Mouse (Mus musculus) testis, adult 2 months (tissue): ENCODE measurements around the gene Erc2.

Source experiments
- CTCF ChIP-seq: fragments of 200-500 bp; IDR thresholded peaks from 2 replicates; pipeline ENCODE4 v1.5.1; 2012; ENCODE audit warnings: low read depth, mild to moderate bottlenecking, inconsistent platforms, low read length, moderate library complexity; ENCODE audit not compliant: control insufficient read depth, insufficient read depth, insufficient replicate concordance
- POLR2A ChIP-seq: fragments of 200-500 bp; IDR thresholded peaks from 2 replicates; pipeline ENCODE4 v1.6.1; 2012; ENCODE audit warnings: low read depth, mild to moderate bottlenecking, inconsistent platforms, low read length, moderate library complexity; ENCODE audit not compliant: control insufficient read depth

GRCm38 (mm10) chr14:27826829-27827228 is 204.6 kb downstream of the Erc2 start:
- TF ChIP-seq CTCF (no peak), POLR2A (no peak)
